Mouse (Mus musculus) cerebellum, adult 2 months (tissue): ENCODE results near the gene Plekha3. TPM values are rescaled to one million over a fixed set of nuclear protein-coding genes. Genes with fewer than 3 reads are reported as not detected.

Experiments used
- DNase-seq, 2 experiments: peaks; one replicate each; pipeline ENCODE4 v3.0.0; 2021
- H3K27ac ChIP-seq: fragments of 200-500 bp; 2 replicates; pipeline ENCODE4 v1.5.1; 2012; ENCODE audit warnings: low read length, control low read depth, inconsistent platforms; ENCODE audit not compliant: insufficient read depth
- H3K27me3 ChIP-seq: fragments of 200-500 bp; 2 replicates; pipeline ENCODE4 v1.6.1; 2012; ENCODE audit warnings: inconsistent platforms, mild to moderate bottlenecking, low read length, moderate library complexity; ENCODE audit not compliant: control insufficient read depth, insufficient read depth
- H3K4me1 ChIP-seq: fragments of 200-500 bp; 2 replicates; pipeline ENCODE4 v1.6.1; 2011; ENCODE audit warnings: low read length; ENCODE audit not compliant: control insufficient read depth, insufficient read depth
- H3K4me3 ChIP-seq: fragments of 200-500 bp; replicated peaks from 2 replicates; pipeline ENCODE3; 2011; ENCODE audit warnings: mild to moderate bottlenecking, low read depth, low read length, control low read depth; ENCODE audit not compliant: insufficient read depth
- CTCF ChIP-seq: fragments of 200-500 bp; IDR thresholded peaks from 2 replicates; pipeline ENCODE4 v1.5.1; 2011; ENCODE audit warnings: low read depth, mild to moderate bottlenecking, control low read depth, low read length, moderate library complexity, borderline replicate concordance; ENCODE audit not compliant: insufficient read depth
- POLR2A ChIP-seq: fragments of 200-500 bp; IDR thresholded peaks from 2 replicates; pipeline ENCODE4 v1.6.1; 2011; ENCODE audit warnings: low read length, control low read depth, borderline replicate concordance; ENCODE audit not compliant: insufficient read depth
- WGBS: fragments of 180-500 bp; shearing (Covaris S2); methylation state at CpG from one replicate; pipeline ENCODE4 v1.1.7; 2018; 5-methylcytosine and 5-hydroxymethylcytosine counted together
- polyA plus RNA-seq: library from polyadenylated mRNA; depleted of rRNA; stranded (reverse); fragments of >200 nt; gene quantifications from 2 replicates; pipeline ENCODE4 v1.2.3, GENCODE M21; 2012

Plekha3 gene
- polyA plus RNA-seq, 1 experiment: 36.8 TPM

- peak overlapping the region; percentile 74 for H3K4me3 ChIP-seq
- H3K27me3 ChIP-seq: no peaks in the 10 kb centered on the region
- H3K4me1 ChIP-seq: no peaks in the 10 kb centered on the region
- 20% methylated on average over 13 of the region's 13 CpGs for WGBS
- peak; percentile 31 to 51 for DNase-seq
- TF ChIP-seq POLR2A (no peak), CTCF (no peak)
- H3K27ac ChIP-seq: peak overlapping the region; percentile 68
Measured at GRCm38 (mm10) chr2:76648666-76649141, 26.4 kb upstream of the Plekha3 start.

GRCm38 (mm10) chr2:76653070-76653469, 22.0 kb upstream of the Plekha3 start:
- H3K4me1 ChIP-seq: no peaks in the 10 kb centered on the region
- 94% methylated on average over 4 of the region's 4 CpGs for WGBS
- H3K27me3 ChIP-seq: no peaks in the 10 kb centered on the region
- H3K27ac ChIP-seq: no peak overlapping the region
- TF ChIP-seq POLR2A (no peak), CTCF (no peak)
- no peak overlapping the region for H3K4me3 ChIP-seq
- no peak for DNase-seq

- H3K27me3 ChIP-seq: no peaks in the 10 kb centered on the region
- no peak overlapping the region for H3K27ac ChIP-seq
- WGBS: 81% methylated on average over 5 of the region's 5 CpGs
- no peak for TF ChIP-seq POLR2A
- TF ChIP-seq CTCF: no peak
- H3K4me3 ChIP-seq: no peak overlapping the region
- H3K4me1 ChIP-seq: no peaks in the 10 kb centered on the region
- DNase-seq: no peak
Measured at GRCm38 (mm10) chr2:76654646-76655045, 20.4 kb upstream of the Plekha3 start.

- TF ChIP-seq POLR2A (no peak), CTCF (no peak)
- H3K27me3 ChIP-seq: no peaks in the 10 kb centered on the region
- WGBS: 81% methylated on average over 3 of the region's 3 CpGs
- H3K27ac ChIP-seq: no peak overlapping the region
- H3K4me1 ChIP-seq: no peaks in the 10 kb centered on the region
- no peak for DNase-seq
- no peak overlapping the region for H3K4me3 ChIP-seq
Measured at GRCm38 (mm10) chr2:76655444-76655843, 19.6 kb upstream of the Plekha3 start.

- no peak overlapping the region for H3K27ac ChIP-seq
- no peaks in the 10 kb centered on the region for H3K27me3 ChIP-seq
- no peaks in the 10 kb centered on the region for H3K4me1 ChIP-seq
- no peak for TF ChIP-seq CTCF
- no peak for TF ChIP-seq POLR2A
- WGBS: 11% methylated on average over 1 of the region's 1 CpGs
- no peak for DNase-seq
- no peak overlapping the region for H3K4me3 ChIP-seq
Measured at GRCm38 (mm10) chr2:76655982-76656381, 19.1 kb upstream of the Plekha3 start.

- WGBS: 47% methylated on average over 13 of the region's 13 CpGs
Measured at GRCm38 (mm10) chr2:76658551-76658950, 16.5 kb upstream of the Plekha3 start.

GRCm38 (mm10) chr2:76659419-76659818, 15.7 kb upstream of the Plekha3 start:
- no peak overlapping the region for H3K4me3 ChIP-seq
- no peaks in the 10 kb centered on the region for H3K27me3 ChIP-seq
- 52% methylated on average over 8 of the region's 8 CpGs for WGBS
- H3K27ac ChIP-seq: no peak overlapping the region
- DNase-seq: no peak
- TF ChIP-seq POLR2A (no peak), CTCF (no peak)
- no peaks in the 10 kb centered on the region for H3K4me1 ChIP-seq

More at GRCm38 (mm10) chr2:76658551-76658950, 16.5 kb upstream of the Plekha3 start:
- no peak for TF ChIP-seq POLR2A
- no peak for TF ChIP-seq CTCF
- Histone ChIP-seq H3K27me3 (no peaks in the 10 kb centered on the region), H3K4me3 (no peak overlapping the region), H3K27ac (no peak overlapping the region), H3K4me1 (no peaks in the 10 kb centered on the region)
- DNase-seq: no peak

GRCm38 (mm10) chr2:76665531-76665930, 9.6 kb upstream of the Plekha3 start:
- Histone ChIP-seq H3K27ac (no peak overlapping the region), H3K4me3 (no peak overlapping the region), H3K4me1 (no peaks in the 10 kb centered on the region), H3K27me3 (no peaks in the 10 kb centered on the region)
- 97% methylated on average over 7 of the region's 7 CpGs for WGBS
- DNase-seq: no peak
- TF ChIP-seq CTCF (no peak), POLR2A (no peak)

GRCm38 (mm10) chr2:76667200-76667599, 7.9 kb upstream of the Plekha3 start:
- TF ChIP-seq POLR2A (no peak), CTCF (no peak)
- Histone ChIP-seq H3K27ac (no peak overlapping the region), H3K4me1 (no peaks in the 10 kb centered on the region), H3K27me3 (no peaks in the 10 kb centered on the region), H3K4me3 (no peak overlapping the region)
- WGBS: 42% methylated on average over 5 of the region's 5 CpGs
- no peak for DNase-seq
